Mouse (Mus musculus): ENCODE measurements around the gene Prkar2a. TPM values are rescaled to one million over a fixed set of nuclear protein-coding genes. Genes with fewer than 3 reads are reported as not detected.

Prkar2a gene
- polyA plus RNA-seq, 1 experiment from 2014 or later, result 60.2 TPM

GRCm38 (mm10) chr9:108661677-108662612, 27.2 kb upstream of the Prkar2a start, which contains the start of gene Slc25a20:
TSS of gene Slc25a20 (plus strand) at chr9:108662088.
- no peaks in the 10 kb centered on the region for H3K36me3 ChIP-seq (ENCODE audit: control insufficient read depth, insufficient read depth, low read length)
- H3K9ac ChIP-seq (replicated peaks; ENCODE audit: low read depth, low read length), result peak within 1 kb of the TSS; percentile 54
- H3K27me3 ChIP-seq (ENCODE audit: control insufficient read depth, insufficient read depth, low read length), result no peaks in the 10 kb centered on the region
- no peaks in the 10 kb centered on the region for H3K4me1 ChIP-seq (ENCODE audit: control insufficient read depth, insufficient read depth, low read length)
- no peaks in the 10 kb centered on the region for H3K9me3 ChIP-seq (ENCODE audit: control insufficient read depth, low read length)
- H3K4me3 ChIP-seq (ENCODE audit: low read depth, low read length), result peak within 1 kb of the TSS; percentile 50
- peak within 1 kb of the TSS; percentile 68 for H3K4me2 ChIP-seq (ENCODE audit: low read depth, low read length)
- peak; percentile 89 for ATAC-seq (ENCODE audit: low read depth)
- 3% methylated on average over 29 of the region's 37 CpGs for WGBS
- H3K27ac ChIP-seq (ENCODE audit: low read depth, low read length), result no peak within 1 kb of the TSS

- Histone ChIP-seq H3K27ac (ENCODE audit: low read depth, low read length) (no peak overlapping the region), H3K36me3 (ENCODE audit: control insufficient read depth, insufficient read depth, low read length) (no peaks in the 10 kb centered on the region), H3K4me1 (ENCODE audit: control insufficient read depth, insufficient read depth, low read length) (no peaks in the 10 kb centered on the region), H3K9me3 (ENCODE audit: control insufficient read depth, low read length) (no peaks in the 10 kb centered on the region), H3K4me2 (ENCODE audit: low read depth, low read length) (peak overlapping the region; percentile 68), H3K27me3 (ENCODE audit: control insufficient read depth, insufficient read depth, low read length) (no peaks in the 10 kb centered on the region), H3K4me3 (ENCODE audit: low read depth, low read length) (peak overlapping the region; percentile 50), H3K9ac (replicated peaks; ENCODE audit: low read depth, low read length) (peak overlapping the region; percentile 54)
- WGBS, result 45% methylated on average over 6 of the region's 6 CpGs
- ATAC-seq (ENCODE audit: low read depth), result no peak
Measured at GRCm38 (mm10) chr9:108662660-108663059, 26.5 kb upstream of the Prkar2a start.

GRCm38 (mm10) chr9:108669875-108670274, 19.2 kb upstream of the Prkar2a start:
- H3K4me2 ChIP-seq (ENCODE audit: low read depth, low read length), result no peak overlapping the region
- no peaks in the 10 kb centered on the region for H3K4me1 ChIP-seq (ENCODE audit: control insufficient read depth, insufficient read depth, low read length)
- H3K27me3 ChIP-seq (ENCODE audit: control insufficient read depth, insufficient read depth, low read length), result no peaks in the 10 kb centered on the region
- 0 out of 2 replicates have a peak, but pooled peaks cover 3% of the 10 kb centered on the region for H3K36me3 ChIP-seq (ENCODE audit: control insufficient read depth, insufficient read depth, low read length)
- no peak overlapping the region for H3K9ac ChIP-seq (replicated peaks; ENCODE audit: low read depth, low read length)
- no peak overlapping the region for H3K4me3 ChIP-seq (ENCODE audit: low read depth, low read length)
- H3K27ac ChIP-seq (ENCODE audit: low read depth, low read length), result no peak overlapping the region
- 59% methylated on average over 8 of the region's 8 CpGs for WGBS
- no peak for ATAC-seq (ENCODE audit: low read depth)
- no peaks in the 10 kb centered on the region for H3K9me3 ChIP-seq (ENCODE audit: control insufficient read depth, low read length)

- Histone ChIP-seq H3K9ac (replicated peaks; ENCODE audit: low read depth, low read length) (no peak overlapping the region), H3K4me1 (ENCODE audit: control insufficient read depth, insufficient read depth, low read length) (no peaks in the 10 kb centered on the region), H3K9me3 (ENCODE audit: control insufficient read depth, low read length) (no peaks in the 10 kb centered on the region), H3K4me3 (ENCODE audit: low read depth, low read length) (no peak overlapping the region), H3K36me3 (ENCODE audit: control insufficient read depth, insufficient read depth, low read length) (0 out of 2 replicates have a peak, but pooled peaks cover 12% of the 10 kb centered on the region), H3K27me3 (ENCODE audit: control insufficient read depth, insufficient read depth, low read length) (no peaks in the 10 kb centered on the region), H3K27ac (ENCODE audit: low read depth, low read length) (no peak overlapping the region), H3K4me2 (ENCODE audit: low read depth, low read length) (no peak overlapping the region)
- ATAC-seq (ENCODE audit: low read depth), result no peak
- 59% methylated on average over 2 of the region's 2 CpGs for WGBS
Measured at GRCm38 (mm10) chr9:108673151-108673550, 16.0 kb upstream of the Prkar2a start.

- H3K27me3 ChIP-seq (ENCODE audit: control insufficient read depth, insufficient read depth, low read length), result no peaks in the 10 kb centered on the region
- H3K4me3 ChIP-seq (ENCODE audit: low read depth, low read length), result no peak overlapping the region
- no peak overlapping the region for H3K4me2 ChIP-seq (ENCODE audit: low read depth, low read length)
- peaks cover 33% of the 10 kb centered on the region; the same call in 1 of the 2 replicates for H3K36me3 ChIP-seq (ENCODE audit: control insufficient read depth, insufficient read depth, low read length)
- no peak for ATAC-seq (ENCODE audit: low read depth)
- no peak overlapping the region for H3K9ac ChIP-seq (replicated peaks; ENCODE audit: low read depth, low read length)
- H3K4me1 ChIP-seq (ENCODE audit: control insufficient read depth, insufficient read depth, low read length), result no peaks in the 10 kb centered on the region
- H3K27ac ChIP-seq (ENCODE audit: low read depth, low read length), result no peak overlapping the region
- no peaks in the 10 kb centered on the region for H3K9me3 ChIP-seq (ENCODE audit: control insufficient read depth, low read length)
- whole genome bisulfite sequencing, result 95% methylated on average over 15 of the region's 15 CpGs
Measured at GRCm38 (mm10) chr9:108680026-108680425, 9.1 kb upstream of the Prkar2a start.

GRCm38 (mm10) chr9:108686475-108686887, 2.6 kb upstream of the Prkar2a start:
- peaks cover 10% of the 10 kb centered on the region; the same call in 1 of the 2 replicates for H3K4me1 ChIP-seq (ENCODE audit: control insufficient read depth, insufficient read depth, low read length)
- H3K27me3 ChIP-seq (ENCODE audit: control insufficient read depth, insufficient read depth, low read length), result no peaks in the 10 kb centered on the region
- H3K4me3 ChIP-seq (ENCODE audit: low read depth, low read length), result no peak overlapping the region
- H3K4me2 ChIP-seq (ENCODE audit: low read depth, low read length), result no peak overlapping the region
- WGBS, result 12% methylated on average over 4 of the region's 4 CpGs
- H3K36me3 ChIP-seq (ENCODE audit: control insufficient read depth, insufficient read depth, low read length), result peaks cover 14% of the 10 kb centered on the region; the same call in 1 of the 2 replicates
- H3K9me3 ChIP-seq (ENCODE audit: control insufficient read depth, low read length), result no peaks in the 10 kb centered on the region
- H3K9ac ChIP-seq (replicated peaks; ENCODE audit: low read depth, low read length), result no peak overlapping the region
- no peak for ATAC-seq (ENCODE audit: low read depth)
- no peak overlapping the region for H3K27ac ChIP-seq (ENCODE audit: low read depth, low read length)

GRCm38 (mm10) chr9:108687181-108687580, 1.9 kb upstream of the Prkar2a start:
- ATAC-seq (ENCODE audit: low read depth), result no peak
- 35% methylated on average over 6 of the region's 6 CpGs for WGBS
- H3K4me1 ChIP-seq (ENCODE audit: control insufficient read depth, insufficient read depth, low read length), result peaks cover 13% of the 10 kb centered on the region; the same call in 1 of the 2 replicates
- no peak overlapping the region for H3K4me3 ChIP-seq (ENCODE audit: low read depth, low read length)
- no peaks in the 10 kb centered on the region for H3K27me3 ChIP-seq (ENCODE audit: control insufficient read depth, insufficient read depth, low read length)
- H3K36me3 ChIP-seq (ENCODE audit: control insufficient read depth, insufficient read depth, low read length), result peaks cover 10% of the 10 kb centered on the region; the same call in 1 of the 2 replicates
- H3K9ac ChIP-seq (replicated peaks; ENCODE audit: low read depth, low read length), result no peak overlapping the region
- no peak overlapping the region for H3K27ac ChIP-seq (ENCODE audit: low read depth, low read length)
- no peaks in the 10 kb centered on the region for H3K9me3 ChIP-seq (ENCODE audit: control insufficient read depth, low read length)
- H3K4me2 ChIP-seq (ENCODE audit: low read depth, low read length), result no peak overlapping the region

GRCm38 (mm10) chr9:108687686-108688085, 1.4 kb upstream of the Prkar2a start:
- H3K27ac ChIP-seq (ENCODE audit: low read depth, low read length), result no peak overlapping the region

GRCm38 (mm10) chr9:108688451-108688850, 663 bp upstream of the Prkar2a start:
- no peak for ATAC-seq (ENCODE audit: low read depth)
- Histone ChIP-seq H3K4me3 (ENCODE audit: low read depth, low read length) (no peak overlapping the region), H3K27ac (ENCODE audit: low read depth, low read length) (no peak overlapping the region), H3K9ac (replicated peaks; ENCODE audit: low read depth, low read length) (no peak overlapping the region), H3K4me1 (ENCODE audit: control insufficient read depth, insufficient read depth, low read length) (peaks cover 19% of the 10 kb centered on the region), H3K27me3 (ENCODE audit: control insufficient read depth, insufficient read depth, low read length) (no peaks in the 10 kb centered on the region), H3K36me3 (ENCODE audit: control insufficient read depth, insufficient read depth, low read length) (no peaks in the 10 kb centered on the region), H3K4me2 (ENCODE audit: low read depth, low read length) (no peak overlapping the region), H3K9me3 (ENCODE audit: control insufficient read depth, low read length) (no peaks in the 10 kb centered on the region)
- 78% methylated on average over 9 of the region's 9 CpGs for WGBS

More at GRCm38 (mm10) chr9:108687686-108688085, 1.4 kb upstream of the Prkar2a start:
- no peak for ATAC-seq (ENCODE audit: low read depth)
- Histone ChIP-seq H3K9me3 (ENCODE audit: control insufficient read depth, low read length) (no peaks in the 10 kb centered on the region), H3K27me3 (ENCODE audit: control insufficient read depth, insufficient read depth, low read length) (no peaks in the 10 kb centered on the region), H3K4me1 (ENCODE audit: control insufficient read depth, insufficient read depth, low read length) (peaks cover 13% of the 10 kb centered on the region; the same call in 1 of the 2 replicates), H3K4me3 (ENCODE audit: low read depth, low read length) (no peak overlapping the region), H3K4me2 (ENCODE audit: low read depth, low read length) (no peak overlapping the region), H3K9ac (replicated peaks; ENCODE audit: low read depth, low read length) (no peak overlapping the region), H3K36me3 (ENCODE audit: control insufficient read depth, insufficient read depth, low read length) (peaks cover 5% of the 10 kb centered on the region; the same call in 1 of the 2 replicates)
- WGBS, result 60% methylated on average over 2 of the region's 2 CpGs
